Mouse (Mus musculus) kidney, adult 2 months (tissue): ENCODE data around the gene Hoxd8.

Experiments used
- CTCF ChIP-seq: fragments of 200-500 bp; conservative IDR thresholded peaks from 2 replicates; pipeline ENCODE4 v1.5.1; 2011; ENCODE audit warnings: low read depth, mild to moderate bottlenecking, control low read depth, low read length, moderate library complexity, mixed read lengths; ENCODE audit not compliant: insufficient read depth, insufficient read length
- POLR2A ChIP-seq: fragments of 200-500 bp; IDR thresholded peaks from one replicate; pipeline ENCODE4 v1.6.1; 2011; ENCODE audit warnings: low read depth, low read length, control low read depth

DNA sequence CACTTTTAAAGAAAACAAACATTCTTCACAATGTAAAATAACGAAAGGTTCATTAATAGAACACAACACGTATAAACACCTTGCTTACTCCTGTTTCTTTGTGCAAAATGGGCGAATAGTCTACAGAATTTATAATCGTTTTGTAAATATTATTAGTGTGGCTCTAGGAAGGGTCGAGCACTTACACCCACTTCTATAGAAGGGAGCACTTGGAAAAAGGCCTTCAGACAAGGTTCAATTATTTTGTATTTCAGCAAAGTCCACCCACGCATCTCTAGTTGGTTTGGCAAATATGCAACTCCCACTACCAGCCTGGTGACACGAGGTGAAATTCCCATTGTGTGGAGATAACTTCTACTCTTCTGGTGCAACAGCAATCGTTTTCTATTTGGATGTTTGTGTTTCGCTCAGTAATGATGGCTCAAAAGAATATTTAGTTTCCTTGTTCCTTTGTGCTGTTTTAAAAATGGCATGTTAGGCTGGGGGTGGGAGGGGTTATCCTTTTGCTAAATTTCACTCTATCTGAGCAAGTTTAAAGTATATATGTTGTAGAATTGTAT lies 44.1 kb downstream of the Hoxd8 start:
- TF ChIP-seq POLR2A (no peak), CTCF (no peak)
